Mouse (Mus musculus): Measurements from ENCODE around the gene Pepd. TPM values are rescaled to one million over a fixed set of nuclear protein-coding genes. Genes with fewer than 3 reads are reported as not detected.

Pepd gene
- total and polyA plus RNA-seq, 2 experiments from 2014 or later: 60.0 to 64.5 TPM

GRCm38 (mm10) chr7:34955295-34955694, 43.1 kb downstream of the Pepd start:
- ATAC-seq (no peak), DNase-seq (ENCODE audit: low spot score) (no peak)
- H3K4me3 ChIP-seq (ENCODE audit: low read length): no peak overlapping the region
- no peaks in the 10 kb centered on the region; the same call in 1 of the 2 replicates for H3K4me1 ChIP-seq (ENCODE audit: insufficient read depth, low read length)
- H3K27me3 ChIP-seq (ENCODE audit: insufficient read depth, low read length): no peaks in the 10 kb centered on the region
- no peaks in the 10 kb centered on the region for H3K9me3 ChIP-seq (ENCODE audit: low read length)
- no peak overlapping the region for H3K4me2 ChIP-seq (ENCODE audit: low read depth, low read length)
- TF ChIP-seq CTCF (IDR thresholded peaks at IDR 0.05; ENCODE audit: low read depth): no peak
- no peak overlapping the region for H3K27ac ChIP-seq
- H3K9ac ChIP-seq (replicated peaks; ENCODE audit: low read length): no peak overlapping the region
- 57% methylated on average over 3 of the region's 3 CpGs for WGBS
- no peaks in the 10 kb centered on the region for H3K36me3 ChIP-seq (ENCODE audit: insufficient read depth, low read length)

- no peaks in the 10 kb centered on the region for H3K27me3 ChIP-seq (ENCODE audit: insufficient read depth, low read length)
- no peak overlapping the region for H3K4me3 ChIP-seq (ENCODE audit: low read length)
- DNase-seq (ENCODE audit: low spot score) (no peak), ATAC-seq (no peak)
- H3K9me3 ChIP-seq (ENCODE audit: low read length): no peaks in the 10 kb centered on the region
- H3K4me1 ChIP-seq (ENCODE audit: insufficient read depth, low read length): no peaks in the 10 kb centered on the region; the same call in 1 of the 2 replicates
- 83% methylated on average over 8 of the region's 8 CpGs for WGBS
- no peak overlapping the region for H3K4me2 ChIP-seq (ENCODE audit: low read depth, low read length)
- no peak overlapping the region for H3K9ac ChIP-seq (replicated peaks; ENCODE audit: low read length)
- TF ChIP-seq CTCF (IDR thresholded peaks at IDR 0.05; ENCODE audit: low read depth): no peak
- no peak overlapping the region for H3K27ac ChIP-seq
- H3K36me3 ChIP-seq (ENCODE audit: insufficient read depth, low read length): no peaks in the 10 kb centered on the region
Measured at GRCm38 (mm10) chr7:34957138-34957537, 45.0 kb downstream of the Pepd start.

DNA sequence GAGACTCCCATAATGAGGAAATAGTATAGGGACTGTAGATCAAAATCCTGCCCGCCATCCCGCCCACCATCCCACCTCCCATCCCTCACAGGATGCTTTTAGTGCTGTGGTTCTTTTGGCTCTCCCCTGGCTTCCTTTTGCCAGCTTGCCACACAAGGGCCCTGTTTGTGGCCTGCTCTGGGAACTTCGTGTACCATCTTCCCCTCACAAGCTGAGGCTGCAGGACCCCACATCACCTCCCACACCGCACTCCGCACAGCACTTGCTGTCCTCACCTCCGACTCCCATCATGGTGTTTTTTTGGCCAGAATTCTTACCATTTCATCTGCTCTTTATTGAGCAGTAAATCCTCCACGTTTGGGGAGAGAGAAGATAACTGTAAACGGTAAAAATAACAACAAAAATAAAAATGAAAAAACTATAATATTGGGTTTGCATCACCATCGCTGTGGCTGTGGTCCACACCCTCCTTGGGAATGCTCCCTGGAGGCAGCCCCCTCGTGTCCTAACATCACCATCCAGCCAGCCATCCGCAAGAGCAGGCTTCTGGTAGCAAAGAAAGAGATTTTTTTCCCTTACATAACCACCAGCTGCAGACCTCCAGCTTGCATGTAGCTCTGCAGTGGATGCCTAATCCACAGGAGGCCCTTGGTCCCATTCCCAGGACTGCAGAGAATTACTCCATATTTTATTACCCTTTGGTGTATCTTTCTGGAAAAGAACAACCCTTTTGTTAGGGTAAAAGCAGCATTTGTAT, 51.9 kb downstream of the Pepd start:
- Histone ChIP-seq H3K27ac (no peak overlapping the region), H3K36me3 (ENCODE audit: insufficient read depth, low read length) (no peaks in the 10 kb centered on the region), H3K27me3 (ENCODE audit: insufficient read depth, low read length) (no peaks in the 10 kb centered on the region), H3K4me3 (ENCODE audit: low read length) (no peak overlapping the region), H3K9me3 (ENCODE audit: low read length) (no peaks in the 10 kb centered on the region), H3K4me2 (ENCODE audit: low read depth, low read length) (no peak overlapping the region), H3K4me1 (ENCODE audit: insufficient read depth, low read length) (no peaks in the 10 kb centered on the region), H3K9ac (replicated peaks; ENCODE audit: low read length) (no peak overlapping the region)
- no peak for DNase-seq (ENCODE audit: low spot score)
- 81% methylated on average over 11 of the region's 11 CpGs for WGBS
- ATAC-seq: no peak
- no peak for TF ChIP-seq CTCF (IDR thresholded peaks at IDR 0.05; ENCODE audit: low read depth)

GRCm38 (mm10) chr7:34967362-34967761, 55.2 kb downstream of the Pepd start:
- TF ChIP-seq CTCF (IDR thresholded peaks at IDR 0.05; ENCODE audit: low read depth): no peak
- 88% methylated on average over 3 of the region's 3 CpGs for WGBS
- Histone ChIP-seq H3K4me1 (ENCODE audit: insufficient read depth, low read length) (no peaks in the 10 kb centered on the region), H3K27me3 (ENCODE audit: insufficient read depth, low read length) (no peaks in the 10 kb centered on the region), H3K36me3 (ENCODE audit: insufficient read depth, low read length) (0 out of 2 replicates have a peak, but pooled peaks cover 3% of the 10 kb centered on the region), H3K27ac (no peak overlapping the region), H3K9me3 (ENCODE audit: low read length) (no peaks in the 10 kb centered on the region), H3K4me2 (ENCODE audit: low read depth, low read length) (no peak overlapping the region), H3K4me3 (ENCODE audit: low read length) (no peak overlapping the region), H3K9ac (replicated peaks; ENCODE audit: low read length) (no peak overlapping the region)
- ATAC-seq (no peak), DNase-seq (ENCODE audit: low spot score) (no peak)

- Histone ChIP-seq H3K9me3 (ENCODE audit: low read length) (no peaks in the 10 kb centered on the region), H3K4me1 (ENCODE audit: insufficient read depth, low read length) (no peaks in the 10 kb centered on the region), H3K36me3 (ENCODE audit: insufficient read depth, low read length) (0 out of 2 replicates have a peak, but pooled peaks cover 3% of the 10 kb centered on the region), H3K4me2 (ENCODE audit: low read depth, low read length) (no peak overlapping the region), H3K4me3 (ENCODE audit: low read length) (no peak overlapping the region), H3K9ac (replicated peaks; ENCODE audit: low read length) (no peak overlapping the region), H3K27ac (no peak overlapping the region), H3K27me3 (ENCODE audit: insufficient read depth, low read length) (no peaks in the 10 kb centered on the region)
- DNase-seq (ENCODE audit: low spot score) (no peak), ATAC-seq (no peak)
- TF ChIP-seq CTCF (IDR thresholded peaks at IDR 0.05; ENCODE audit: low read depth): no peak
- 90% methylated on average over 3 of the region's 3 CpGs for WGBS
Measured at GRCm38 (mm10) chr7:34968749-34969433, 56.7 kb downstream of the Pepd start.

DNA sequence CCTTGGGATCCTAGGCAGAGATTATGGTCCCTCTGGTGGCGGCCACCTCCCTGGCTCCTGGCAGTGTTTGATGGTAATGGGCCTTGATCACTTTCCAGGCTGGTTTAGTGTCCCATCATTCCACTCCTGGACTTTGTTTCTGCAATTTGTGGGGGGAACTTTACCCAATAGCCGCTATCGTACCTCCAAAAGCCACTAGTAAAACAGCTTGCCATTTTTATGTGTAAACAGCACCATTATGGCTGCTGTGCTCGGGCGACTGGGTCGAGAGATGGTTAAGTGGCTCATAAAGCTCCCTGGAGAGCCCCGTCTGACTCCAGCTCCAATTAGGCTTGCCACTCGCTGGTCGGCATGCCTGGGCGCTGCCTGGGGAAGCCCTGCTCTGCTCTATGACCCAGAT, 59.6 kb downstream of the Pepd start:
- Histone ChIP-seq H3K4me3 (ENCODE audit: low read length) (no peak overlapping the region), H3K36me3 (ENCODE audit: insufficient read depth, low read length) (0 out of 2 replicates have a peak, but pooled peaks cover 3% of the 10 kb centered on the region), H3K4me2 (ENCODE audit: low read depth, low read length) (no peak overlapping the region), H3K4me1 (ENCODE audit: insufficient read depth, low read length) (no peaks in the 10 kb centered on the region), H3K27me3 (ENCODE audit: insufficient read depth, low read length) (no peaks in the 10 kb centered on the region), H3K9me3 (ENCODE audit: low read length) (no peaks in the 10 kb centered on the region), H3K27ac (no peak overlapping the region), H3K9ac (replicated peaks; ENCODE audit: low read length) (no peak overlapping the region)
- DNase-seq (ENCODE audit: low spot score) (no peak), ATAC-seq (no peak)
- peak; percentile 21; the same call in 1 of the 2 replicates for TF ChIP-seq CTCF (IDR thresholded peaks at IDR 0.05; ENCODE audit: low read depth)
- 61% methylated on average over 10 of the region's 10 CpGs for WGBS
